Mouse (Mus musculus) right cerebral cortex, postnatal 14 days (tissue): ENCODE measurements around the gene Gm48552.

Experiments used
- DNase-seq: peaks from one replicate; pipeline ENCODE4 v3.0.0; 2022

The Gm48552 gene

GRCm38 (mm10) chr10:81362336-81362949 is 26.4 kb upstream of the Gm48552 start:
- DNase-seq = no peak

- DNase-seq = no peak
Measured at GRCm38 (mm10) chr10:81363436-81364346, 25.1 kb upstream of the Gm48552 start.

GRCm38 (mm10) chr10:81364666-81365065 is 24.1 kb upstream of the Gm48552 start:
- DNase-seq = no peak

GRCm38 (mm10) chr10:81365073-81365472 is 23.7 kb upstream of the Gm48552 start:
- no peak for DNase-seq

GRCm38 (mm10) chr10:81365672-81366476 is 22.9 kb upstream of the Gm48552 start, which contains the start of gene 4930404N11Rik:
Gene 4930404N11Rik, minus strand, starts transcription at chr10:81365816.
- no peak for DNase-seq

- no peak for DNase-seq
Measured at GRCm38 (mm10) chr10:81366477-81367206, 22.2 kb upstream of the Gm48552 start.

- DNase-seq = no peak
Measured at GRCm38 (mm10) chr10:81367207-81367495, 21.7 kb upstream of the Gm48552 start.

GRCm38 (mm10) chr10:81375322-81375721 is 13.5 kb upstream of the Gm48552 start:
- DNase-seq = no peak

GRCm38 (mm10) chr10:81376561-81377361 is 12.0 kb upstream of the Gm48552 start:
- DNase-seq = no peak

GRCm38 (mm10) chr10:81377362-81377664 is 11.5 kb upstream of the Gm48552 start:
- no peak for DNase-seq

GRCm38 (mm10) chr10:81377793-81378552 is 10.8 kb upstream of the Gm48552 start, which contains the start of gene Fzr1:
Gene Fzr1, minus strand, starts transcription at chr10:81378516.
- DNase-seq = no peak

- peak; percentile 100 for DNase-seq
Measured at GRCm38 (mm10) chr10:81378553-81379182, 10.1 kb upstream of the Gm48552 start.

- DNase-seq = no peak
Measured at GRCm38 (mm10) chr10:81379183-81379553, 9.6 kb upstream of the Gm48552 start.

GRCm38 (mm10) chr10:81379809-81380378 is 8.9 kb upstream of the Gm48552 start:
- DNase-seq = no peak

GRCm38 (mm10) chr10:81382039-81382438 is 6.8 kb upstream of the Gm48552 start:
- DNase-seq = no peak

GRCm38 (mm10) chr10:81383802-81384604 is 4.8 kb upstream of the Gm48552 start, which contains the start of the genes Dohh and Gm48551:
Gene Dohh, plus strand, starts transcription at chr10:81384428.
Gene Gm48551, plus strand, starts transcription at chr10:81384466.
- peak; percentile 99 for DNase-seq

- no peak for DNase-seq
Measured at GRCm38 (mm10) chr10:81384605-81384982, 4.2 kb upstream of the Gm48552 start.

GRCm38 (mm10) chr10:81385603-81386306 is 3.0 kb upstream of the Gm48552 start:
- DNase-seq = no peak

- no peak for DNase-seq
Measured at GRCm38 (mm10) chr10:81387716-81388115, 1.1 kb upstream of the Gm48552 start.
